Mouse (Mus musculus) small intestine, adult 2 months (tissue): ENCODE data around the gene Scimp. TPM values are rescaled to one million over a fixed set of nuclear protein-coding genes. Genes with fewer than 3 reads are reported as not detected.

Source experiments
- H3K27ac ChIP-seq: fragments of 200-500 bp; 2 replicates; pipeline ENCODE4 v1.5.1; 2012; ENCODE audit warnings: low read depth, low read length, control low read depth, inconsistent platforms; ENCODE audit not compliant: insufficient read depth
- H3K27me3 ChIP-seq: fragments of 200-500 bp; 2 replicates; pipeline ENCODE4 v1.6.1; 2012; ENCODE audit warnings: mild to moderate bottlenecking, moderate library complexity, low read length, inconsistent platforms; ENCODE audit not compliant: control insufficient read depth, insufficient read depth
- H3K36me3 ChIP-seq: fragments of 200-500 bp; 2 replicates; pipeline ENCODE4 v1.6.1; 2012; ENCODE audit warnings: mild to moderate bottlenecking, low read length, control low read depth, inconsistent platforms; ENCODE audit not compliant: control insufficient read depth, insufficient read depth
- H3K4me1 ChIP-seq: fragments of 200-500 bp; 2 replicates; pipeline ENCODE4 v1.6.1; 2012; ENCODE audit warnings: low read length, inconsistent platforms, mixed read lengths; ENCODE audit not compliant: control insufficient read depth, insufficient read depth, insufficient read length
- H3K4me3 ChIP-seq: fragments of 200-500 bp; 2 replicates; pipeline ENCODE4 v1.5.1; 2012; ENCODE audit warnings: low read depth, mild to moderate bottlenecking, control low read depth, inconsistent platforms, low read length, moderate library complexity
- CTCF ChIP-seq: fragments of 200-500 bp; IDR thresholded peaks from 2 replicates; pipeline ENCODE4 v1.5.1; 2012; ENCODE audit warnings: low read depth, mild to moderate bottlenecking, control low read depth, inconsistent platforms, low read length, moderate library complexity, mixed read lengths; ENCODE audit not compliant: insufficient replicate concordance, insufficient read length; ENCODE audit errors: extremely low read depth
- POLR2A ChIP-seq: fragments of 200-500 bp; IDR thresholded peaks from 2 replicates; pipeline ENCODE4 v1.6.1; 2012; ENCODE audit warnings: low read depth, mild to moderate bottlenecking, control low read depth, inconsistent platforms, low read length, moderate library complexity
- WGBS: fragments of 180-500 bp; shearing (Covaris S2); methylation state at CpG from one replicate; pipeline ENCODE4 v1.1.7; 2018; 5-methylcytosine and 5-hydroxymethylcytosine counted together
- polyA plus RNA-seq: library from polyadenylated mRNA; depleted of rRNA; stranded (reverse); fragments of >200 nt; gene quantifications from 2 replicates; pipeline ENCODE4 v1.2.3, GENCODE M21; 2012; rRNA removed

Gene Scimp
- 0.70 and 0.94 TPM in 2 replicates for polyA plus RNA-seq

DNA sequence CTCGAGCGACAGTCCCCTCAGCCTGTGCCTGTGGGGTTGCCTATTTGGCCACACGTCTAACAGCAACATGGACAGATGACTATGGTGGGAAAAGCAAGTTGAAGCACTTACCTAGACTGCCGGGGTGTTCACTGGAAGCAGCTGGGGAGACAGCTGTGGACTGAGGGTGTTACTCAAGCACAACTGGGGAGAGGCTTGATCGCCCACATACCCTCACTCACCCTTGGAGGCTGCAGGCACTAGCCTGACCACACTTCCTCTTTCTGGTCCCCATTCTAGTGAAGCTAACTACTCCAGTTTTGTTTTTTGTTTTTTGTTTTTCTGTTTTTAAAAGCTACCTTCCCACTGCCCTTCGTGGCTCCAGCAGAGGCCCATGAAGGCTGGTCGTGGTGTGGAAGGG is at the start of gene Scimp:
Gene Scimp, minus strand, starts transcription at position 222 of the 400 bp plus-strand sequence.
- Histone ChIP-seq H3K36me3 (no peaks in the 10 kb centered on the region), H3K4me3 (peak within 1 kb of the TSS; percentile 15), H3K4me1 (0 out of 2 replicates have a peak, but pooled peaks cover 1% of the 10 kb centered on the region), H3K27me3 (no peaks in the 10 kb centered on the region), H3K27ac (peak within 1 kb of the TSS; percentile 23)
- TF ChIP-seq CTCF (no peak), POLR2A (no peak)
- 64% methylated on average over 7 of the region's 7 CpGs for WGBS

GRCm38 (mm10) chr11:70860371-70860770 is 48.0 kb upstream of the Scimp start:
- Histone ChIP-seq H3K27me3 (no peaks in the 10 kb centered on the region), H3K4me1 (no peaks in the 10 kb centered on the region), H3K36me3 (no peaks in the 10 kb centered on the region), H3K27ac (no peak overlapping the region), H3K4me3 (no peak overlapping the region)
- WGBS, result 92% methylated on average over 1 of the region's 1 CpGs
- no peak for TF ChIP-seq POLR2A
- no peak for TF ChIP-seq CTCF

GRCm38 (mm10) chr11:70846029-70846428 is 33.6 kb upstream of the Scimp start:
- H3K4me1 ChIP-seq, result peaks cover 12% of the 10 kb centered on the region
- no peaks in the 10 kb centered on the region for H3K36me3 ChIP-seq
- no peak overlapping the region for H3K4me3 ChIP-seq
- TF ChIP-seq POLR2A (no peak), CTCF (no peak)
- no peaks in the 10 kb centered on the region for H3K27me3 ChIP-seq
- 18% methylated on average over 2 of the region's 2 CpGs for WGBS
- H3K27ac ChIP-seq, result no peak overlapping the region

DNA sequence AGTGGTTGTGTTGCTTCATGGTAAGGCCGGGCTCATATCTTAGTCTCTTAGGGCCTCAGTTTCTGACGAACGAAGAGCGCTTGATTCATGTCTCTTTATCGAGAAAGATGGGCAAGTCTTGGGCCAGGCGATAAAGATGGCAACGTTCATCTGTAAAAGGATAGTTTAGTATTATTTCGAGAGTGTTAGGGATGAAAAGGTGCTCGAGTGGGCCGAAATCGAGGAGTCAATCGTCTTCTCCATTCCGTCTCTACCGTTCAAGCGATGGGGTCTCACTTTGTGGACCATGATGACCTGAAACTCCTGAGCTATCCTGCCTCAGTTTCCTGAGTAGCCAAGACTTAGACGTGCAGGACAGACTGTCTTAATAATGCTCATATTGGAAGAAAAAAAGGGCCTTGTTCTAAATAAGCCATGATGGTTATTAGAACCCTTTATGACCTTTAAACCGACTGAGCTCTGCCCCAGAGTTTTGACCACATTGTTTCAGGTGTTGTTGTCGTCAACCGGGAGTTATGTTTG is 33.1 kb upstream of the Scimp start:
- peak overlapping the region; percentile 91 for H3K4me3 ChIP-seq
- TF ChIP-seq POLR2A (no peak), CTCF (no peak)
- no peaks in the 10 kb centered on the region for H3K27me3 ChIP-seq
- H3K27ac ChIP-seq, result no peak overlapping the region
- no peaks in the 10 kb centered on the region for H3K36me3 ChIP-seq
- H3K4me1 ChIP-seq, result peaks cover 14% of the 10 kb centered on the region
- 5% methylated on average over 19 of the region's 19 CpGs for WGBS

- no peaks in the 10 kb centered on the region for H3K27me3 ChIP-seq
- peaks cover 14% of the 10 kb centered on the region; the same call in 1 of the 2 replicates for H3K4me1 ChIP-seq
- H3K4me3 ChIP-seq, result peak within 1 kb of the TSS; percentile 91
- H3K27ac ChIP-seq, result peak within 1 kb of the TSS; percentile 27
- H3K36me3 ChIP-seq, result no peaks in the 10 kb centered on the region
- WGBS, result under 1% methylated on average over 86 of the region's 88 CpGs
- TF ChIP-seq POLR2A (peak; percentile 77), CTCF (no peak)
Observed at GRCm38 (mm10) chr11:70844559-70845456, 32.4 kb upstream of the Scimp start, which contains the start of gene Rabep1. Gene Rabep1, plus strand, starts transcription at chr11:70844778.

- no peaks in the 10 kb centered on the region for H3K36me3 ChIP-seq
- H3K4me1 ChIP-seq, result peaks cover 14% of the 10 kb centered on the region; the same call in 1 of the 2 replicates
- peak overlapping the region; percentile 14 for H3K27ac ChIP-seq
- no peak for TF ChIP-seq CTCF
- no peak for TF ChIP-seq POLR2A
- peak overlapping the region; percentile 91 for H3K4me3 ChIP-seq
- WGBS, result 16% methylated on average over 12 of the region's 12 CpGs
- H3K27me3 ChIP-seq, result no peaks in the 10 kb centered on the region
Observed at GRCm38 (mm10) chr11:70843701-70844551, 31.5 kb upstream of the Scimp start.

DNA sequence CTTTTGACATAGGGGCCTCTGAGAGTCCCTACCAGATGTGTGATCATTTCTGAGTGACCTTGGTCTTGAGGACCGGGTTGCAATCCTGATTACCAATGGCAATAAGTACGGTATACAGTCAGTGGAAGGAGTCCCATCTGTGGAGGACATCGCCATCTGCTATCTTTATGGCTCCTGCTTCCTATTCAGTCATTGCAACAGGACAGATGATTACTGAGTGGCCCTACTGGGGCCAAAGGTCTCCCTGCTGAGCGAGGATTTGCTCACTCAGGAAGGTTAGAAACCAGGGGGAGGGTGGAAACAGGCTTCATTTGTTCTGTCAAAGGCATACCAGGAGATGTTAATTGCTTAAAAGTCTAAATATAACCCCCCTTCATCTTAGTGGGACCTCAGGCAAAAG is 30.6 kb upstream of the Scimp start:
- Histone ChIP-seq H3K27ac (no peak overlapping the region), H3K4me1 (peaks cover 14% of the 10 kb centered on the region; the same call in 1 of the 2 replicates), H3K4me3 (no peak overlapping the region), H3K27me3 (no peaks in the 10 kb centered on the region), H3K36me3 (no peaks in the 10 kb centered on the region)
- TF ChIP-seq POLR2A (no peak), CTCF (no peak)
- WGBS, result 15% methylated on average over 4 of the region's 4 CpGs
